Mouse (Mus musculus) limb, embryonic 14.5 days (tissue): ENCODE measurements at regions not wholly inside any gene's neighbourhood (a gene's known extent, or its start where the extent isn't known, plus 50 kb on each side); places are given as distances from the start of the nearest gene placed in this dataset.

ENCODE experiments used
- ATAC-seq: fragments of 200-750 bp; cut with Nextera tagmentation; 2 replicates; pipeline ENCODE4 v1.8.0; 2017; ENCODE audit warnings: low read depth, moderate number of reproducible peaks, moderate TSS enrichment; ENCODE audit not compliant: low FRiP score
- DNase-seq: peaks from one replicate; pipeline ENCODE4 v3.0.0-alpha.2; 2015; ENCODE audit warnings: low spot score
- H3K27ac ChIP-seq: fragments of 300-500 bp; sonication (generic); replicated peaks from 2 replicates; pipeline ENCODE4 v1.5.1; 2014; ENCODE audit warnings: low read depth, mild to moderate bottlenecking, low read length, moderate library complexity, mixed read lengths
- H3K27me3 ChIP-seq: fragments of 300-500 bp; sonication (generic); 2 replicates; pipeline ENCODE4 v1.6.1; 2014; ENCODE audit warnings: low read length, mixed read lengths; ENCODE audit not compliant: control insufficient read depth, insufficient read depth
- H3K36me3 ChIP-seq: fragments of 300-500 bp; sonication (generic); 2 replicates; pipeline ENCODE4 v1.6.1; 2014; ENCODE audit warnings: mild to moderate bottlenecking, low read length, moderate library complexity, mixed read lengths; ENCODE audit not compliant: control insufficient read depth, insufficient read depth
- H3K4me1 ChIP-seq: fragments of 300-500 bp; sonication (generic); 2 replicates; pipeline ENCODE4 v1.6.1; 2014; ENCODE audit warnings: antibody characterized with exemption, low read length, mixed read lengths; ENCODE audit not compliant: control insufficient read depth, insufficient read depth
- H3K4me2 ChIP-seq: fragments of 300-500 bp; sonication (generic); replicated peaks from 2 replicates; pipeline ENCODE4 v1.6.1; 2014; ENCODE audit warnings: low read depth, mild to moderate bottlenecking, low read length, moderate library complexity; ENCODE audit not compliant: severe bottlenecking
- H3K4me3 ChIP-seq: fragments of 300-500 bp; sonication (generic); replicated peaks from 2 replicates; pipeline ENCODE4 v1.5.1; 2014; ENCODE audit warnings: low read length
- H3K9ac ChIP-seq: fragments of 300-500 bp; sonication (generic); 2 replicates; pipeline ENCODE4 v1.6.1; 2014; ENCODE audit warnings: mild to moderate bottlenecking, low read depth, low read length, moderate library complexity; ENCODE audit not compliant: severe bottlenecking
- H3K9me3 ChIP-seq: fragments of 300-500 bp; sonication (generic); 2 replicates; pipeline ENCODE4 v1.6.1; 2016; ENCODE audit warnings: low read length; ENCODE audit not compliant: control insufficient read depth
- POLR2A ChIP-seq: fragments of 200-500 bp; IDR thresholded peaks from 2 replicates; pipeline ENCODE4 v1.8.0; 2012; ENCODE audit warnings: inconsistent platforms, mild to moderate bottlenecking, moderate library complexity, borderline replicate concordance; ENCODE audit not compliant: insufficient read depth, insufficient read length; ENCODE audit errors: extremely low read depth
- WGBS: fragments of 180-500 bp; shearing (Covaris S2); extraction: QIAGEN DNeasy Blood & Tissue Kit; methylation state at CpG from one replicate; pipeline ENCODE4 v1.1.7; 2014; 5-methylcytosine and 5-hydroxymethylcytosine counted together

GRCm38 (mm10) chr3:124986930-124987329 is 406.0 kb upstream of the 1700003H04Rik start:
- TF ChIP-seq POLR2A = no peak

GRCm38 (mm10) chr3:124986515-124986914 is 405.6 kb upstream of the 1700003H04Rik start:
- DNase-seq (no peak), ATAC-seq (no peak)
- TF ChIP-seq POLR2A = no peak
- H3K9ac ChIP-seq = no peak overlapping the region
- H3K27ac ChIP-seq = no peak overlapping the region
- no peak overlapping the region for H3K4me3 ChIP-seq
- H3K4me1 ChIP-seq = no peaks in the 10 kb centered on the region
- no peak overlapping the region for H3K4me2 ChIP-seq
- 80% methylated on average over 3 of the region's 3 CpGs for WGBS
- H3K27me3 ChIP-seq = no peaks in the 10 kb centered on the region
- H3K36me3 ChIP-seq = no peaks in the 10 kb centered on the region
- no peaks in the 10 kb centered on the region for H3K9me3 ChIP-seq

More at GRCm38 (mm10) chr3:124986930-124987329, 406.0 kb upstream of the 1700003H04Rik start:
- DNase-seq (no peak), ATAC-seq (no peak)
- WGBS = 60% methylated on average over 1 of the region's 1 CpGs
- no peak overlapping the region for H3K27ac ChIP-seq
- H3K36me3 ChIP-seq = no peaks in the 10 kb centered on the region
- H3K4me1 ChIP-seq = no peaks in the 10 kb centered on the region
- no peak overlapping the region for H3K4me3 ChIP-seq
- no peak overlapping the region for H3K9ac ChIP-seq
- no peaks in the 10 kb centered on the region for H3K27me3 ChIP-seq
- no peak overlapping the region for H3K4me2 ChIP-seq
- no peaks in the 10 kb centered on the region for H3K9me3 ChIP-seq

- Histone ChIP-seq H3K27me3 (no peaks in the 10 kb centered on the region), H3K9ac (no peak overlapping the region), H3K4me3 (no peak overlapping the region), H3K36me3 (no peaks in the 10 kb centered on the region), H3K27ac (no peak overlapping the region), H3K4me2 (no peak overlapping the region), H3K4me1 (no peaks in the 10 kb centered on the region), H3K9me3 (no peaks in the 10 kb centered on the region)
- WGBS = 79% methylated on average over 5 of the region's 5 CpGs
- ATAC-seq (no peak), DNase-seq (no peak)
- TF ChIP-seq POLR2A = no peak
Measured at GRCm38 (mm10) chr3:124985428-124985827, 404.5 kb upstream of the 1700003H04Rik start.

GRCm38 (mm10) chr3:124935147-124935849 is 354.4 kb upstream of the 1700003H04Rik start:
- Histone ChIP-seq H3K4me2 (no peak overlapping the region), H3K9ac (no peak overlapping the region), H3K27me3 (no peaks in the 10 kb centered on the region), H3K4me1 (no peaks in the 10 kb centered on the region), H3K9me3 (no peaks in the 10 kb centered on the region), H3K27ac (no peak overlapping the region), H3K4me3 (no peak overlapping the region), H3K36me3 (no peaks in the 10 kb centered on the region)
- DNase-seq (peak; percentile 5), ATAC-seq (no peak)
- TF ChIP-seq POLR2A = no peak
- 70% methylated on average over 2 of the region's 2 CpGs for WGBS

GRCm38 (mm10) chr3:124932655-124933054 is 351.8 kb upstream of the 1700003H04Rik start:
- 77% methylated on average over 1 of the region's 1 CpGs for WGBS
- H3K27ac ChIP-seq = no peak overlapping the region
- no peaks in the 10 kb centered on the region for H3K27me3 ChIP-seq
- H3K4me1 ChIP-seq = no peaks in the 10 kb centered on the region
- TF ChIP-seq POLR2A = no peak
- no peaks in the 10 kb centered on the region for H3K9me3 ChIP-seq
- H3K4me2 ChIP-seq = no peak overlapping the region
- DNase-seq (no peak), ATAC-seq (no peak)
- H3K4me3 ChIP-seq = no peak overlapping the region
- no peak overlapping the region for H3K9ac ChIP-seq
- no peaks in the 10 kb centered on the region for H3K36me3 ChIP-seq
